Mouse (Mus musculus): ENCODE measurements at regions not wholly inside any gene's neighbourhood (a gene's known extent, or its start where the extent isn't known, plus 50 kb on each side); places are given as distances from the start of the nearest gene placed in this dataset.

GRCm38 (mm10) chr3:41317170-41317569 is 234.3 kb upstream of the Pgrmc2 start:
- TF ChIP-seq CTCF (IDR thresholded peaks at IDR 0.05; ENCODE audit: low read depth), result no peak
- no peak for TF ChIP-seq EP300 (IDR thresholded peaks at IDR 0.05; ENCODE audit: low read depth)
